Mouse (Mus musculus) common myeloid progenitor, adult 5-6 weeks (primary cell): ENCODE measurements around the gene Elmo1. TPM values are rescaled to one million over a fixed set of nuclear protein-coding genes. Genes with fewer than 3 reads are reported as not detected.
A peak's percentile ranks its signal among the peaks of the same experiment; 100 is the strongest.

Experiments used
- ATAC-seq: replicated peaks from 2 replicates; pipeline ENCODE4 v1.8.0; 2016; ENCODE audit warnings: low read depth, mild to moderate bottlenecking, moderate TSS enrichment, inconsistent platforms; ENCODE audit not compliant: poor library complexity, severe bottlenecking
- total RNA-seq: library from RNA; stranded (forward); fragments of 200-1000, 187-1606 nt; gene quantifications from 2 replicates; pipeline ENCODE4 v1.2.3, GENCODE M21; 2017

The Elmo1 gene
- total RNA-seq, 1 experiment from 2014 or later: 75.3 TPM

GRCm38 (mm10) chr13:20117691-20118090 lies 27.3 kb downstream of the Elmo1 start:
- no peak for ATAC-seq

- no peak for ATAC-seq
These were observed 28.5 kb downstream of the Elmo1 start for GRCm38 (mm10) chr13:20118909-20119308.

- ATAC-seq: peak; percentile 87
These were observed 30.3 kb downstream of the Elmo1 start for GRCm38 (mm10) chr13:20120723-20121122.

- ATAC-seq: no peak
These were observed 31.1 kb downstream of the Elmo1 start for GRCm38 (mm10) chr13:20121385-20122043.

- ATAC-seq: no peak
These were observed 33.6 kb downstream of the Elmo1 start for GRCm38 (mm10) chr13:20123975-20124374.

GRCm38 (mm10) chr13:20124965-20125364 lies 34.6 kb downstream of the Elmo1 start:
- no peak for ATAC-seq

GRCm38 (mm10) chr13:20125845-20126244 lies 35.4 kb downstream of the Elmo1 start:
- ATAC-seq: no peak

GRCm38 (mm10) chr13:20127553-20127952 lies 37.2 kb downstream of the Elmo1 start:
- ATAC-seq: peak; percentile 88

- no peak for ATAC-seq
These were observed 37.7 kb downstream of the Elmo1 start for GRCm38 (mm10) chr13:20128097-20128496.

GRCm38 (mm10) chr13:20130731-20131130 lies 40.3 kb downstream of the Elmo1 start:
- no peak for ATAC-seq

- ATAC-seq: no peak; the same call in 1 of the 2 replicates
These were observed 41.1 kb downstream of the Elmo1 start for GRCm38 (mm10) chr13:20131322-20131997.

GRCm38 (mm10) chr13:20131998-20132371 lies 41.6 kb downstream of the Elmo1 start:
- no peak for ATAC-seq

- ATAC-seq: no peak
These were observed 43.4 kb downstream of the Elmo1 start for GRCm38 (mm10) chr13:20133602-20134394.

- ATAC-seq: peak; percentile 50
These were observed 44.2 kb downstream of the Elmo1 start for GRCm38 (mm10) chr13:20134395-20135225.

- no peak for ATAC-seq
These were observed 46.4 kb downstream of the Elmo1 start for GRCm38 (mm10) chr13:20136753-20137152.

GRCm38 (mm10) chr13:20138466-20138865 lies 48.1 kb downstream of the Elmo1 start:
- peak; percentile 75 for ATAC-seq

- no peak for ATAC-seq
These were observed 48.7 kb downstream of the Elmo1 start for GRCm38 (mm10) chr13:20139060-20139459.

GRCm38 (mm10) chr13:20139825-20140665 lies 49.6 kb downstream of the Elmo1 start:
- ATAC-seq: peak; percentile 76

- ATAC-seq: no peak
These were observed 52.2 kb downstream of the Elmo1 start for GRCm38 (mm10) chr13:20142637-20143036.
